Mouse (Mus musculus): ENCODE measurements at regions not wholly inside any gene's neighbourhood (a gene's known extent, or its start where the extent isn't known, plus 50 kb on each side); places are given as distances from the start of the nearest gene placed in this dataset.

DNA sequence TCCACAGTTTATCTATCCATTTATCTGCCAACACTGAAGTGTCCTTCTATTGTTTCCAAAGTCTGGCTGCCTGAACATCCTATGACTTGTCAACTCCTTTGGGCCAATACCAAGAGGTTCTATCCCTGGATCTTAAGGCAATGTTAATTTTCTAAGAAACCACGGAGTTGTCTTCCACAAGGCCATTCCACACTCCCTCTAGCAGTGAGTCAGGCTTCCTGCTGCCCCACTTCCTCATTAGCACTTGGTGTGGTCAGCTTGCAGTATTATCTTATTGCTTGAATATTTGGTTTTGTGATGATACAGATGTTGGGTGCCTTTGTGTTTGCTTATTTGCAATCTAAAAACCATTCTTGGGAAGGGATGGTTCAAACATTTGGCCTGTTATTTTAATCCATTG is 87.5 kb upstream of the Ppp2r2d start:
- ATAC-seq (ENCODE audit: low TSS enrichment), result no peak

DNA sequence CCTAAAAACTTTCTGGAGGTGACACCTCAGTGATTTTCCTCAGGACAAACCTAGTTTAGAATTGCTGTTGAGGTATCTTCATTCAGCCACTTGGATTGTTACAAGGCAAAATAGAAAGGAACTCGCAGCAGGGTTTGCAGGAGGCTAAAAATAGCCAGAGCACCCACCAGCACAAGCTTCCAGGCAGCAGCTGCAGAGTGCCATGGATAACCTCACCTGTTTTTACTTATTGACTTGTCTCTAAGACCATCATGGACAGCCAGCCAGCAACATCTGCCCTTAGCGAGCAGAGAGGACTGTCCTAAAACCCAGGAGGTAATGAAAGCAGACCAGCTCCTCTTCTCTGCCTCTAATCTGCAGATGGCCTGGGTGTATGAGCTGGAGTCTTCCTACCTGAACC is 97.4 kb upstream of the Ppp2r2d start:
- ATAC-seq (ENCODE audit: low TSS enrichment), result no peak

DNA sequence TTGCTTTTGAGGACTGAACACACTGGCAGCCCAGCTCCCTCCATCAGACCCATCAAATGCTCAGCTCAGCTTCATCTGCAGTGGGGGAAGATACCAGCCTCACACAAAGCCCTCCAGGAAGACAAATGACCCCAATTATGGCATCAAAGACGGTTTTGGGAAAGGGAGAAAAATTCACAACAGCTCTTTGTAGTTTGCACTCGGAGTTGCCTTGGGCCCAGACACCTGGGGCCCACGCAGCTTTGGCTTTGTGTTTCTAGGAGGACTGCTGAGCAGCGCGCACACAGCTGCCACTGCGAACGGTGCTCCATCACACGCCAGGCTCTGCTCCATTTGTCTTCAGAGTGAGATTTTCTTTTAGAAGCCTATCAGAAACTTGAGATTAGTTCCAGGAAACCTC is 99.3 kb upstream of the Ppp2r2d start:
- ATAC-seq (ENCODE audit: low TSS enrichment), result no peak

DNA sequence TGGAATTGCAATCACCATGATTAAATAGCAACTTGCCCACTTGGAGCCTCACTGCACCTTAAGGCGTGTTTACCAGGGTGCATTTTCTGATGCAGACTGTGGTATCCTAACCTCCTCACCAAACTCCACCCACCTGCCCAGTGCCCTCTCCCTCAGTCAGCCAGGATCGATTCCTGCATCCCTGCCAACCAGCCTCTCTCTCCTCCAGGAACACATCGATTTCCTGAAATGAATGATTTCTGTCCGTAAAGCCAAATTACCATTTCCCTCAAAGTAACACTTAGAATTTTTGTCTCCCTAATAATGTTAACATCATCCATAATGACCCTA is 103.4 kb upstream of the Ppp2r2d start:
- ATAC-seq (ENCODE audit: low TSS enrichment), result no peak

GRCm38 (mm10) chr7:138741816-138742515 is 103.9 kb upstream of the Ppp2r2d start:
- ATAC-seq (ENCODE audit: low TSS enrichment), result no peak

- ATAC-seq (ENCODE audit: low TSS enrichment), result peak; percentile 69; the same call in 1 of the 2 replicates
These were observed 111.6 kb upstream of the Ppp2r2d start for GRCm38 (mm10) chr7:138734254-138734653.

- ATAC-seq (ENCODE audit: low TSS enrichment), result no peak
These were observed 121.0 kb upstream of the Ppp2r2d start for GRCm38 (mm10) chr7:138724829-138725228.

- ATAC-seq (ENCODE audit: low TSS enrichment), result no peak
These were observed 126.3 kb upstream of the Ppp2r2d start for GRCm38 (mm10) chr7:138719608-138720007.

DNA sequence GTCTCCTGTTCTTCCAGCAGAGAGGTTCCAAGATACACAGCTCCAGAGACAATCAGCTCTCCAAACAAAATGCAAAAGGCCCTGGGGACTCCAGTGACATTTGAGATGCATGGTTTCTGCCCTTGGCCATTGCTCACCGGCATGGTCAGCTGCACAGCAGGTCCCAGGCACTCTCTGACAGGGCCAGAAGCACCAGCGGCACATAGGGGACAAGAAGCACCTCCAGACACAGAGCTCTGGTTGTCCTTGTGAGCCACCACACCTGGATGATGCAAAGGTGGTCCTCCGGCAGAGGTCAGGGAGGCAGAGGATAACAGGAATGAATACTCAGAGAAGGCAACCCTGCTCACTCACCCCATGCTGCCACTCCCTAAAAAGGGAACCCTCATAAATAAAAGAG is 126.8 kb upstream of the Ppp2r2d start:
- ATAC-seq (ENCODE audit: low TSS enrichment), result no peak

DNA sequence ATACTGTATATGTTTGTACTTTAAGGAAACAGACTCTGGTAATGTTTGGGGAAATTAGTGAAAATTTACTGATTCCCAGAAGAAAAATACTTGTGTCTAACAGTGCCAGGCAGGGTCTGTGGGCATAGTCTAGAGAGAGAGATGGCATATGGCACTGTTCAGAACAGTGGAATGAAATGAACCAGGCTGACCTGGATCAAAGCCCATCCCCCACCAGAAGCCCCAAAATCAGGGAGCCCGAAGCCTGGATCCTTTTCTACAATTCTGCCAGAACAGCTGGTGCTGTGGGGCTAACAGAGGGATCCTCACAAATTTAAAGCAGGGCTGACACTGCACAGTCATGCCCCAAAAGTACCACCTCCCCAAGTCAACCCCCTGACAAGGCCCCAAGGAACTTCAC is 131.1 kb upstream of the Ppp2r2d start:
- no peak for ATAC-seq (ENCODE audit: low TSS enrichment)

DNA sequence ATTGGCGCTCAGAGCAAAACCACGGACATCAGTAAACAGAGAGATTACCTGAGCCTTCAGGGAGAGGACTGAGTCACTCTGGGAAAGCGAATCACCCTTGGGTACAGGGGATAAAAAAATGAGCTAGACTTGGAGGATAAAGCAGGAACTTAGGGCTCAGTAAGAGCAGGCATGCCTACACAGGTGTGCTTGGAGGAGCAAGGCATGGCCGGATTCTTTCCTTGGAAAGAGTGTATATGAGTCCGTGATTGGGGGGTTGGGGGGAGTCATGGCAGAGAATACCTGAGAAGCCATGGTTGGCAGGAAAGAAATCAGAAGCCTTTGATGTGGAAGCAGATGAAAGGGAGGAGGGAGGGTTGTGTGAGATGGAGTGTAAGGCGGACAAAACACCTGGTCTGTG is 137.5 kb upstream of the Ppp2r2d start:
- no peak for ATAC-seq (ENCODE audit: low TSS enrichment)

- peak; percentile 76; the same call in 1 of the 2 replicates for ATAC-seq (ENCODE audit: low TSS enrichment)
These were observed 146.3 kb upstream of the Ppp2r2d start for GRCm38 (mm10) chr7:138699599-138699998.

DNA sequence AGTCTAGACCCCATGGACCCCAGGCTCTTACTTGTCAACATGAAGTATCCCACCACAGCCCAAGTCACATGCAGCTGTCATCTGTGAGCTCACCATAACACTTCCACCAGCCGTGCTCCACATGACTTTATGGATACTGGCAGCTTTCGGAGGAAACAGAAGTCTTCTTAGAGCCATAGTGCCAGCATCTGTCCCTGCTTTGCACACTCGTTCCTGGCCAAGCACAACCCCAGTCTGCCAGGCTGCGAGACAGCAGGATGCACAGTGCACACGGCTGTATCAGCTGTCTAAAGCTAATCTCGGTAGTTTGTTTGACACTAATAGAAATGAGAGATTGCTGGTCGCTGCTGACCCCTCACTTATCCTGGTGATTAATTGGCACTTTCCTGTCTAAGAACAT is 163.7 kb upstream of the Ppp2r2d start:
- ATAC-seq (ENCODE audit: low TSS enrichment), result no peak

DNA sequence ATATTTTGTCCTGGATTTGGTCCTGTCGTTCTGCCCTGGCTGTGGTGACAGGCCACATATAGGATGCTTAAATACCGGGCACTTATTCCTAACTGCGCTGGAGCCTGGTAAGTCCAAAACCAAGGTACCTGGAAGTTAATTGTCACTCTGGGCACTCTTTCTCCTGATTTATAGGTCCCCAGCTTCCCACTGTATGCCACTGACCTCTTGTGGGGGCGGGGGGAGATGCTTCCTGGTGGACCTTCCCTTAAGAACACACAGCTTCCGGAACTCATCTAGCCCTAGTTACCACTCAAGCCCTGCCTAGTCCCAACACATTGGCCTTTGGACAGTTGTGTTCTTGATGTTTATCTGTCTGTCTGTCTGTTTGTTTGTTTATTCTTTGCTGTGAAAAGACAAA is 165.3 kb upstream of the Ppp2r2d start:
- no peak for ATAC-seq (ENCODE audit: low TSS enrichment)

- no peak for ATAC-seq (ENCODE audit: low TSS enrichment)
These were observed 166.3 kb upstream of the Ppp2r2d start for GRCm38 (mm10) chr7:138679575-138679974.

DNA sequence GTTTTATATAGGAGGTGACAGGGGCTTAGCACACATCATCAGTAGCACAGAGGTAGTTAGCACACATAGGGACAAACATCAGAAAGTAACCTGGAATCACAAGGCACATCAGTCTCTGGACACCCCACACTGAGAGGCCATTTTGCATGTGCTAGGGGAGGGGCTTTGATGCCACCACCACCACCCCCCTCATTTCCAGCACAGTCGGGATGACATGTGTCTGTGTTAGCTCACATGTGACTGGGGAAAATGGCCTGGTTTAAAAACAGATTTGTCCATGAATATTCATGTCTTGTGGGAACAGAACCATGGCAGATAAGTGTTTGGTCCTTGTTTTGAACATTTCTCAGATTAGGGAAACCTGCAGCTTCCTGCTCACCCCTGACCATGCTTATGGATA is 172.9 kb upstream of the Ppp2r2d start:
- peak; percentile 57; the same call in 1 of the 2 replicates for ATAC-seq (ENCODE audit: low TSS enrichment)

GRCm38 (mm10) chr7:138668337-138668736 is 177.5 kb upstream of the Ppp2r2d start:
- ATAC-seq (ENCODE audit: low TSS enrichment), result peak; percentile 69

- ATAC-seq (ENCODE audit: low TSS enrichment), result no peak
These were observed 185.8 kb upstream of the Ppp2r2d start for GRCm38 (mm10) chr7:138660124-138660523.

DNA sequence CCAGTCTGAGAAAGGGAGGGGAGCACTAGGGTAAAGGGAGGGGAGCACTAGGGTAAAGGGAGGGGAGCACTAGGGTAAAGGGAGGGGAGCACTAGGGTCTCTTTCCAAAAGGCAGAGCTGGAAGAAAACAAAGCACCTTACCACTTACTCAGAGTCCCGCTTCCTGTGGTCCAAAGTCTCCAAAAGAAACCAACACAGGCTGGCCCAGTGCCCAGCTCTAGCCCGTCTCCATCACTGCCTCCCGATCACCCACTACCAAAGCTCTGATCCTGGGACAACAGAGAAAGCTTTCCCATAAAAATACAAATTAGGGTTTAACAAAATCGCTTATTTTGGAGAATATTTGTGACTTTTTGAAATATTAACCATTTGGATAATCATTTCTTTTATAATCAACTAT is 188.4 kb upstream of the Ppp2r2d start:
- no peak for ATAC-seq (ENCODE audit: low TSS enrichment)

DNA sequence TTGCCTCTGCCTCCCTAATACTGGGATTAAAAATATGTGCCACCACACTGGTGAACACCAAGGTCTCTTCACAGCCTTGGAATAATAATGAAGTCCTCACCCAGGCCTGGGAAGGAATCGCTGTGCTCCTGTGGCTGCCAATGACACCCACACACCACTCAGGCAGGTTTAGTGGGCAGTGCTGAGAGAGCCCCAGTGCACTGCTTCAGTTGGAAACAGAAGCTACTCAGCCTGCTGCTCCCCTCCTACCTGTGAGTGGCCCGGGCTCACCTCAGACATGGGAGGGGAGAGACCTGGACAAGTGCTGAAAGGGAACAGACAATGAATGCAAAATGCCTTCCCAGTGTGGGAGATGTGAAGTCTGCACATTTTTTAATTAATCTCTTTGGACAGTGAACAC is 188.8 kb upstream of the Ppp2r2d start:
- peak; percentile 59; the same call in 1 of the 2 replicates for ATAC-seq (ENCODE audit: low TSS enrichment)

DNA sequence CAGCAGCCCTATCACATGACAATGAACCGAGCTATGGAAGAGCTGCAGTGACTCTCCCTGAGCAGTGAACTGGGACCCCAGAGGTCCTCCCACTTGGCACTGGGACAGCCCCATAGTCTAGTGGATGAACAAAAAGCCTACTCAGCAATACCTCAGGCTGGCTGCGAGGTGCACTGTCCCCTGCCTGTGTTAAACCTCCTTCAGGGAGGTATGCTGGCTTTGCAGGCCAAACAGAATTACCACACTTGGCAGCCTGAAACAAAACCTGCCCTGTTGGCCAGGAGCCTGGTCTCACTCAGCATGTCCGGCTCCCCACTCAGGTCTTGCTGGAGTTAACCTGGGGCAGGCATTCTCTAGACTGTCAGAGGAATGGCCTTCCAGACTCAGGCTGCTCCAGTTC is 189.9 kb upstream of the Ppp2r2d start:
- ATAC-seq (ENCODE audit: low TSS enrichment), result no peak

DNA sequence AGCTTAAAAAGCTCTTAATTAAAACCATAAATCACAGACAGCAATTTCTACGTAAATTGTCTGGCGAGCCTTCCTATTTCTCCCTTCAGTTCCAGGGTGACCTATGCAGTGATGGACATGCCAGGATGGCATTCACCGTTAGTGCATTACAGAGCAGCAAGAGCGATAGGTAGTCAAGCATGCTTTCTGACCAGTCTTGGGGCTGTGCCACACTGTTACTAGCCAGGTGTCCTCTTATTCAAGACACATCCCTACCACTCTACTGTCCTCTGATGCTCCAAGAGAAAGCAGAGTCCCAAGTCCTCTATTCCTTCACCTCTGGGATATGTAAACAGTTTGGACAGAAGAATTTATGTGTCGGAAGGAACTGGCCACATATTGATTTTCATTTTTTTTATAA is 194.9 kb upstream of the Ppp2r2d start:
- no peak for ATAC-seq (ENCODE audit: low TSS enrichment)

GRCm38 (mm10) chr7:138647636-138648035 is 198.2 kb upstream of the Ppp2r2d start:
- ATAC-seq (ENCODE audit: low TSS enrichment), result no peak

DNA sequence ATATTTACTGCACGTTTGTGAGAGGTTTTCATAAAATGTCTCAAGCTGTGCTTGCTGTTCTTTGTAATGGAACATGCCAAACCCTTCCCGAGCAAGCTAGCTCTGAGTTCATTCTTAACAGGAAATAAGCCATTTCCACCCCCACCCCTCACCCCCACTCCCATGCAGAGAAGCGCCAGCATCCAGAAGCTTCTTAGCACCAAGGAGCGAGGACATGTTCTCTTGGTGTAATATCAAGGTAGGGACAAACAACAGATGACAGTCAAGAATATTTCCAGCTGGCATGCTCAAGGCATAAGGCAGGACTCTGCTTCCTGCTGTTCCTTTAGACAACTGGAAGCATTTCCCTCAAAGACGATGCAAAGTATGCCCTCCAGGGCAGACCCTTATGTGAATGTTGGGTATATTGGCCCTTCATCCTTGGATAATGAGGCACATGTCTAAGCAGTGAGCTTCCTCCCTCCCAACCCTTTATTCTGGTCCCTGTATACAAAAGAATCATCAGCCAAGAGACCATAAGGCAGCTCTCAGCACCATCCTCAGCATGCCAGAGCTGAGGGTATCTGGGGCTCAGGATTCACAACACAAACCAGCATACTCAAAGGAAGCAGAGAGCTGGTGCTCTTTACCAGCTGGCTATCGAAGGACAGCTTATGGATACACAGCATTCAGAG is 205.2 kb upstream of the Ppp2r2d start:
- no peak; the same call in 1 of the 2 replicates for ATAC-seq (ENCODE audit: low TSS enrichment)
